Mouse (Mus musculus) adrenal gland, postnatal 14 days (tissue): Measurements from ENCODE around the gene Sfrp4. TPM values are rescaled to one million over a fixed set of nuclear protein-coding genes. Genes with fewer than 3 reads are reported as not detected.
A peak's percentile ranks its signal among the peaks of the same experiment; 100 is the strongest.

Source experiments
- DNase-seq: peaks from one replicate; pipeline ENCODE4 v3.0.0; 2021; ENCODE audit warnings: mixed read lengths
- total RNA-seq: library from RNA; stranded (reverse); gene quantifications from 2 replicates; pipeline ENCODE4 v1.2.3, GENCODE M21; 2021

Gene Sfrp4
- total RNA-seq, 1 experiment from 2014 or later = 3.7 TPM

DNA sequence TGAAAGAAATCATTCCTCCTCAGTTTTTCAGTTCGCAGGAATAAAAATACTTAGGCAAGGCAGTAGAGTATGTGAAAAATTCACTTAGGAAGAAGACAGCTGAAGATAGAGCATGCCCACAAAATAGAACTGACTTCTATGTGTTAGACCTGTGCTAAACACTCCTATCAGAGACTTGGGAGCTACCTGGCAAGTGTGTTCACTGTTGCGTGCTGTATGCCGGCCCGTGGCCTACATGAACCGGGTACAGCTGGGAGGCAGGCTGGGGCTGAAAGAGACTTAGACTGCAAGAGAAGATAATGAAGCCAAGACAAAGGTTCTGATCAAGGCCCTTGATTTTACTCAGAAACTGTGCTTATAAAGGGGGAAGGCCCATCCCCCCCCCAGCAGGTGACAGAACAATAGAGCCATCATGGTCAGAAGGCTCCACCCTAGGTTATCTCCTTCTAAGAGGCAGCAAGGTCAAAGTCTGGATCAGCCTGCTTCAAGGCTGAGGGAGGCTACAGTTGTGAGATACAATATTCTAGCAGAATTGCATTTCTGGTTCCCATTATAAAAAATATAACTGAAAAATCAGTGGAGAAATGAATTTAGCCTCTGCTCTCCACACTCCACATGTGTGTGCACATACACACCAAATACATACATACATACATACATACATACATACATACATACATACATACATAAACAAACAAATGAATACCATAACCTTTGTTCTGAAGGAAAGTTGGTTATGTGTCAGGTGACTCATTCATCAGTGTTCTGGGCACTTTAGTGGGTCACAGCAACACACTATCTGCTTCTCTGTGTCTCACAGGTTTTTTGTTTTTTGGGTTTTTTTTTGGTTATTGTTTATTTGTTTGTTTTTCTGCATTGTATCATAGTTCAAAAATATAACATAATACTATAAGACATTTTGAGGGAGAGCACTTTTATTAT lies 8.1 kb downstream of the Sfrp4 start:
- no peak for DNase-seq

DNA sequence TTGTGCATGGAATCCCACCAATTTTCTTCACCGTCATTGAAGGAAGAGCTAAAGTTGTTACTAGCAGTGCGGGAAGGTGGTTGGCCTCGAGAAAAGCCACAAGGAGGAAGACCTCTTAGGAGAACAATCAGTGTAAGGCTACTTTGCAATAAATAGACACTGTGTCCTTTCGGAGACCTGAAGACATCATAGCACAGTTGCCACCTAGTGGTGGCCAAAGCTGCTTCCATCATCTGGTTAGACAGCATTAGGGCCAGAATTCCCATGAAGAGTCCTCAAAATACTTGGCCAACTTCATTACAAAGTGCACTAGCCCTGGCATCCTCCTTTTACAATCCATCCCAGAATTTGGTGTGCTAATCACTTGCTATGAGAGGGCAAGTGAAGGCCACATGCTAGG lies 13.2 kb downstream of the Sfrp4 start:
- peak; percentile 9 for DNase-seq

DNA sequence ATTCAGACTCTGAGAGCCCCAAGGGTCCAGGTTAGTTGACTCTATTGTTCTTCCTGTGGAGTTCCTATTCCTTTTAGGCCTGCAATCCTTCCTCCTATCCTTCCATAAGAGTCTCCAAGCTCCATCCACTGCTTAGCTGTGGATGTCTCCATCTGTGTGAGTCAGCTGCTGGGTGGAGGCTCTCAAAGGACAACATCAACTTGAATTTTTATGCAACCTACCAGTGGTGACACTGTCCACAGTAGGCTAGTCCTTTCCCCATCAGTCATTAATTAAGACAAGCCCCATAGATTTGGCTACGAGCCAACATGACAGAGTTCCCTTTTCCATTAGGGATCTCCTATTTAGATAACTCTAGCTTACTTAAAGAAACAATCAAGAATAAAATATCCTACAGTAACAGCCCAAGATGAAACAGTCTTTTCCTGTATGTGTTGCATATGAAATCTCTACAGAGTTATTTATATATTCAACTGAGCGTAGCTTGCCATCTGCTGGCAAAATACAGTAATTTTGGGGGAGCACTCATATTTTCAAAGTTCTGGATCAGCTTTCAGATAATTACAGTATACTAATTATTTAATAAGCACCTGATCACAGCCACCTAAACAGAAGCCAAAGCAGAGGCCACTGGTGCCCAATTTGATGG lies 17.4 kb downstream of the Sfrp4 start:
- peak; percentile 8 for DNase-seq

DNA sequence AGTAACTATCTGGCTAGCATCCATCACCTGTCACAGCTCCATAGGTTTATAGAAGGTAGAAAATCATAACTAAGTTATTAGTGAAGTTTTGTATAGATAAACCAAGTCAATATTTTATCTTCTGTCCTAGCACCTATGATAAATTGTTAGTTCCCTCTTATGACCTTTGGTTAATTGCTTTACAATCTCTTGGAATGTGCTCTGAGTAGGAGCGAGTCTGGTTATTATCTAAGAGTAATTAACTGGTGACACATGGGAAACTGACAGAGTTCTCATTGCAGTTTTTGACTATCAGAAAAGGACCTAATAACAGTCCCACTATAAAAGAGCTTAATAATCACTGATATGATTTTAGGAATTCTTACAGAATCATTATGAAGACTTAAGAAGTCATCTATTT lies 20.6 kb downstream of the Sfrp4 start:
- DNase-seq = no peak

DNA sequence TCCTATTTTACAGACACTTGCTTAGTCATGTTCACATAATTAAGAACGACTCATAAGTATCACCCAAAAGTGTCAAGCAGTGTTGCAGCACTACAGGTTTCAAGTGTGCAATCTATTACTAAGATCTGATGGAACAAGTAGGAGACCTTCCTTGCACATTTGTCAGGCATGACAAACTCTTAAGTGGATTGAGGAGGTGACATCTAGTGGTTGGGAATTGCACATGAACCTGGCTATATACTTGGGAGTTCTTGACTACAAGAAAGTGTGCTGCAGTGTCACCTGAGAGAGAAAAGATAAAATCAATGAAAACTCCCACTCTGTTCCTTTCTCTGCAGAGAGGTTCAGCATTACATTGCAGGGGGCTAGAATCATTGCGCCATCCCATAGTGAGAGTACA lies 21.3 kb downstream of the Sfrp4 start:
- DNase-seq = no peak

DNA sequence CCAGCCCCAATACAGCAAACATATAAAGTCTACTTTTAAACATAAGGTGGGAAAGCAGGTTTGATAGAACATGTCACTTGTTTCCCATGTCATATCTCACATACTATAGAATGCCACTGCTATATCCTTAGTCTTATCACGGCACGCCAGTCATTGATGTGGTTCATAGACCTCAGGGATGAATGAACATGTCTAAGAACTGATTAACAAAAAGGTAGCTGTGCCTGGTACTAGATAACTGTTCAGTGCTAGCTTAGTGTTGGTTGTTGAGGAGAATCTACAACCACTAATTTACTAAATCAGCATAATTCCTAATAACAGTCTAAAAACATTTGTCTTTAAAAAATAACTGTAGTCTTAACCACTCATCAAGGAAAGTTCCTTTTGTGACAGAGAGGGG lies 26.9 kb downstream of the Sfrp4 start:
- no peak for DNase-seq

DNA sequence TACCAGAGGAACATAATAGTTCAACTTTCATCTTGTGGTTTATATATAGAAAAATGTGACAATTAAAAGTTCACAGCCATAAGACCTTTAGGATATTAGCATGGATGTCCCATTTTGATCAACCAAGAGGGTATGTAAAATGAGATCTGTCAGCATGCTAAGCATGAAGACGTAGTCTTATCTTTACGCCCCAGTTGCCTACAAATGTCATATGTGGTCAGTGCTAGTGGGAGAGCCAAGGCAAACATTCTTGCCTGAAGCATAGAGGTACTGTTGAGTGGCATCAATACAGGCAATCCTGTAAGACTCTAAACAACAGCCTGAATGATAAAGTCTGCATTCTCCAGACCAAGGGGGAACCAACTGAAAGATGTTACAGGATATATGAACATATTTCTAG lies 29.5 kb downstream of the Sfrp4 start:
- no peak for DNase-seq

DNA sequence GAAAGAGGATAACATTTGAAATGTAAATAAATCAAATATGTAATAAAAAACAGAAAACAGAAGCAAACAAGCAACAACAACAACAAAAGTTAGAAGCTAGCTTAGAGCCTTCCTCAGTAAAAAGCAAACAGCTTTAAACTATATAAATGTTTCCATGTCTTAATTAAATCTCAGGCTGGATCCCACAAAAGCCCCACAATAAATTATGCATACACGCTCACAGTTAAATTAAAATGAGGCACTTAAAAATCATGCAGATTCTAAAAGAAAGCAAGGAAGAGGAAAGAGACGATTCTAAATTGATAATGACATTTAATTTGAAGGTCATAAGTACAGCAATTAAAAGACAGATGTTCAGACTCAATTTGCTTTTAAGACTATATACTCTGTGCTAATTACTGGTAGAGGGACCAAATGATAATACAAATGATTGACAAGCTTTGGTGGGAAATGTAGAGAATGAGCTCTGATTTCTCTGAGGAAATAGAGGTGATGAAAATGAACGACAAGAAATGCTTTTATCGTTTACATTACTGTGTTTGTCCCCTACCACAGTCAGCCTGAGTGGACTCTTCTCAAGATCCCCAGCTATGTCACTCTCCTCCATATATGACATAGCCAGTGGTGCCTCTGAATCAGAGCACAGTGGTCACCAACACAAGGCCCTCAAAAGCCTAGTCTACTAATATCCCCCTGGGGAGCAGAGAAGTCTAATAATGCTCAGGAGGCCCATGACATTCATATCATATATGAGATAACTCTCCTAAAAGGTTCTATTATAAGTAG lies 45.6 kb downstream of the Sfrp4 start:
- no peak for DNase-seq

DNA sequence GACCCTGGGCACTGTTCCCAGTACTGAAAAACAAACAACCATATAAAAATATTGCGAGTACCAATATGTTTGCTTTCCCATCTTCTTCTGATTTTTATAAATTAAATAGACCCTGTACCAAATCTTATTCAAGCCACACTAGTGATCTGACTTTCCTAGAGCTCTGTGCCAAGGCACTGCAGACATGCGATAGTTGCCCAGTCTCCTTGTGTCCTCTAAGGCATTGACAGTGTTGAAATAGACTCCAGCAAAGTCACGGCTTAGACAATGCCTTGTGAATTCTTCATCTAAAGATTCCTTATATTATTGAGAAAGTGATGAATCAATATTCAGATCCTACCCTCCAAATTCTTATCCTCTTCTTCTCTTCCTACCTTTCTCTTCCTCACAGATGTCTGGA lies 51.1 kb downstream of the Sfrp4 start:
- DNase-seq = no peak

DNA sequence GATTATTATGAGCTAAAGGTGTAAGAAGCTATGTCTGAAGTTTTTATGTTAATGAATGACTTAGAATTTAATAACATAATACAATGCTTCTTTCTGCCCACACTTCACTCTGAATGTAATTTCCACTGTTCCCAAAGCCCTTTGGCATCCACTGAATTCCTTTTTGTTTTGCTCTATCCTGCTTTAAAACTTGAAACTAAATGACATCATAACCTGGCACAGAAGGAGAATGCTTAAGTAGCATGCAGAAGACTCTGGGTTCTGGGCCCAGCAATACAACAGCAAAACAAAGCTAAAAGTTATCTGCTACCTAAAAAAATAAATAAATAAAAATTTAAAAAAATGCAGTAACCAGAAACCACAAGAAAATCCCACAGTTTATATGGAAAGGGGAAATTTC lies 51.7 kb downstream of the Sfrp4 start:
- DNase-seq = no peak

Other genes starting within 250 kb of the Sfrp4 start
- gene Stard3nl, start 227.3 kb upstream of the Sfrp4 start, total RNA-seq = 26.9 and 27.8 TPM in 2 replicates
- 13.4 and 15.6 TPM in 2 replicates for gene Epdr1, start 3.2 kb upstream of the Sfrp4 start, total RNA-seq
- not detected in 2 replicates for gene Nme8, start 74.7 kb downstream of the Sfrp4 start, total RNA-seq
- 0.15 and 0.60 TPM in 2 replicates for gene Gpr141, start 201.2 kb downstream of the Sfrp4 start, total RNA-seq